Mouse (Mus musculus) limb, embryonic 11.5 days (tissue): Measurements from ENCODE around the gene Tns4. TPM values are rescaled to one million over a fixed set of nuclear protein-coding genes. Genes with fewer than 3 reads are reported as not detected.

Experiments used
- ATAC-seq: fragments of 200-750 bp; cut with Nextera tagmentation; 2 replicates; pipeline ENCODE4 v1.8.0; 2017; ENCODE audit warnings: low read depth; ENCODE audit not compliant: insufficient number of reproducible peaks, low FRiP score, low TSS enrichment
- DNase-seq: peaks from one replicate; pipeline ENCODE4 v3.0.0-alpha.2; 2015; ENCODE audit warnings: low spot score
- H3K27ac ChIP-seq: fragments of 300-500 bp; sonication (generic); replicated peaks from 2 replicates; pipeline ENCODE4 v1.5.1; 2014; ENCODE audit warnings: low read depth, mild to moderate bottlenecking, low read length
- H3K27me3 ChIP-seq: fragments of 300-500 bp; sonication (generic); 2 replicates; pipeline ENCODE4 v1.6.1; 2014; ENCODE audit warnings: mild to moderate bottlenecking, low read length, mixed read lengths; ENCODE audit not compliant: control insufficient read depth, insufficient read depth
- H3K36me3 ChIP-seq: fragments of 300-500 bp; sonication (generic); 2 replicates; pipeline ENCODE4 v1.6.1; 2014; ENCODE audit warnings: mild to moderate bottlenecking, low read length, moderate library complexity, mixed read lengths; ENCODE audit not compliant: control insufficient read depth, insufficient read depth
- H3K4me1 ChIP-seq: fragments of 300-500 bp; sonication (generic); 2 replicates; pipeline ENCODE4 v1.6.1; 2014; ENCODE audit warnings: low read length, mixed read lengths; ENCODE audit not compliant: control insufficient read depth, insufficient read depth
- H3K4me2 ChIP-seq: fragments of 300-500 bp; sonication (generic); 2 replicates; pipeline ENCODE4 v1.6.1; 2014; ENCODE audit warnings: low read depth, mild to moderate bottlenecking, moderate library complexity; ENCODE audit not compliant: severe bottlenecking
- H3K4me3 ChIP-seq: fragments of 300-500 bp; sonication (generic); 2 replicates; pipeline ENCODE4 v1.5.1; 2014; ENCODE audit warnings: low read depth, low read length
- H3K9ac ChIP-seq: fragments of 300-500 bp; sonication (generic); 2 replicates; pipeline ENCODE4 v1.6.1; 2014; ENCODE audit warnings: mild to moderate bottlenecking, low read length
- H3K9me3 ChIP-seq: fragments of 300-500 bp; sonication (generic); 2 replicates; pipeline ENCODE4 v1.6.1; 2016; ENCODE audit warnings: low read length; ENCODE audit not compliant: control insufficient read depth
- WGBS: fragments of 180-500 bp; shearing (Covaris S2); extraction: QIAGEN DNeasy Blood & Tissue Kit; methylation state at CpG from one replicate; pipeline ENCODE4 v1.1.7; 2014; 5-methylcytosine and 5-hydroxymethylcytosine counted together
- polyA plus RNA-seq: library from polyadenylated mRNA; unstranded; fragments of >200 nt; fragmentation: Nextera tagmentation; extraction: Ambion mirVana; gene quantifications from 2 replicates; pipeline ENCODE4 v1.2.1, GENCODE M21; 2014

The Tns4 gene
- polyA plus RNA-seq, 1 experiment from 2014 or later, result 1.6 TPM

DNA sequence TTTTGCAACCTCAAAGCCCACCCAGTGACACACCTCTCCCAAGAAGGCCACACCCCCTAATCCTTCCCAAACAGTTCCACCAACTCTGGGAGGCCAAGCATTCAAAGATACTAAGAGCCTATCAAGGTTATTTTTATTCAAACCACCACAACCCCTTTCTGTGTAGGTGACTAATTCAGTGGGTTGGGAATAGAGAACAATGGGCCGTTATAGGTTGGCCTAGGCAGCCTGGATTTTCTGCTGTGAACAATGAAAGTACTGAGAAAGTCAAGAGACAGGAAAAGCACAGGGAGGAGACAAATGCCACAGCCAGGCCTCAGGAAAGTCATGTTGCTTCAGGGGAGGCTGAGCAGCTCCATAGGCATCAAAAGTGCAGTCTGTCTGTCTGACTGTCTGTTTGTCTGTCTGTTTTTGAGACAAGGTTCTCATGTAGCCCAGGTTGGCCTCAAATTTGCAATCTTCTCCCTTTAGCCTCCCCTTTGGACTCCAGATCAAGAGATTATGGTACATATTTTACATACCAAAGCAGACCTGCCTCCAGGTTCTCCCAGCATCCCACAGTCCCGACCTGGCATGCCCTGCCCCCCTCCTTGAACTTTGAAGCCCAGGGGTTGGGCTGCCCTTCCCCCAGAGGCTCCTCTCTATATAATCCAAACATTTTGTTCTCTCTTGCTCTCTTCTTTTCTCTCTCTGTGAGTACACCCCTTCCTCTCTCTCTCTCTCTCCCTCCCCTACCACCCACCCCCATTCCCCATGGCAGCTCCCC lies 6.0 kb upstream of the Tns4 start:
- peak; percentile 58 for DNase-seq
- H3K9ac ChIP-seq, result no peak overlapping the region
- H3K27ac ChIP-seq, result peak overlapping the region; percentile 97
- no peaks in the 10 kb centered on the region for H3K36me3 ChIP-seq
- ATAC-seq, result peak; percentile 41; the same call in 1 of the 2 replicates
- 46% methylated on average over 2 of the region's 2 CpGs for WGBS
- no peaks in the 10 kb centered on the region for H3K27me3 ChIP-seq
- no peaks in the 10 kb centered on the region for H3K9me3 ChIP-seq
- H3K4me2 ChIP-seq, result no peak overlapping the region
- peaks cover 8% of the 10 kb centered on the region; the same call in 1 of the 2 replicates for H3K4me1 ChIP-seq
- no peak overlapping the region for H3K4me3 ChIP-seq

DNA sequence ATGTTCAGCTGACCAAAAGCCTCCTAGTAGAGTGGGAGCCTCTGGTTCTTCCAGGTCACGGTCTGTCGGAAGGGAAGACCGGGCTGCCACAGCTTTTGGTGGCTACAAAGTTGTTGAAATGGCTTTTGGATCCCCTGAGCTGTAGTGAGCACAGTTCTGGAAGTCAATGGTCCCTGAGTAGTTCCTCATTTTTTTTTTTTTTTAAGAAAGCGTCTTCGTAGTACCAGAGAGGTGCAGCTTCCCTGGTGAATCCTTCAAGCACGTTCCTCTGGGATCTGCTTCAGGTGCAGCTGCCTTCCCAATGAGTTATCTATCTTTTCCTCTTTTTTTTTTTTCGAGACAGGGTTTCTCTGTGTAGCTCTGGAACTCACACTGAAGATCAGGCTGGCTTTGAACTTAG lies 4.6 kb upstream of the Tns4 start:
- Histone ChIP-seq H3K4me3 (no peak overlapping the region), H3K36me3 (no peaks in the 10 kb centered on the region), H3K4me1 (peaks cover 9% of the 10 kb centered on the region), H3K4me2 (no peak overlapping the region), H3K27me3 (no peaks in the 10 kb centered on the region), H3K9ac (no peak overlapping the region), H3K27ac (peak overlapping the region; percentile 1; the same call in 1 of the 2 replicates), H3K9me3 (no peaks in the 10 kb centered on the region)
- WGBS, result 89% methylated on average over 7 of the region's 7 CpGs
- DNase-seq (no peak), ATAC-seq (no peak)

- H3K27me3 ChIP-seq, result no peaks in the 10 kb centered on the region
- H3K9ac ChIP-seq, result no peak overlapping the region
- WGBS, result 60% methylated on average over 2 of the region's 2 CpGs
- DNase-seq, result no peak
- no peaks in the 10 kb centered on the region for H3K36me3 ChIP-seq
- H3K4me1 ChIP-seq, result peaks cover 14% of the 10 kb centered on the region
- no peak overlapping the region for H3K4me3 ChIP-seq
- H3K9me3 ChIP-seq, result no peaks in the 10 kb centered on the region
- H3K4me2 ChIP-seq, result no peak overlapping the region
- no peak for ATAC-seq
- H3K27ac ChIP-seq, result no peak overlapping the region
Observed at GRCm38 (mm10) chr11:99091666-99092065, 2.6 kb upstream of the Tns4 start.

DNA sequence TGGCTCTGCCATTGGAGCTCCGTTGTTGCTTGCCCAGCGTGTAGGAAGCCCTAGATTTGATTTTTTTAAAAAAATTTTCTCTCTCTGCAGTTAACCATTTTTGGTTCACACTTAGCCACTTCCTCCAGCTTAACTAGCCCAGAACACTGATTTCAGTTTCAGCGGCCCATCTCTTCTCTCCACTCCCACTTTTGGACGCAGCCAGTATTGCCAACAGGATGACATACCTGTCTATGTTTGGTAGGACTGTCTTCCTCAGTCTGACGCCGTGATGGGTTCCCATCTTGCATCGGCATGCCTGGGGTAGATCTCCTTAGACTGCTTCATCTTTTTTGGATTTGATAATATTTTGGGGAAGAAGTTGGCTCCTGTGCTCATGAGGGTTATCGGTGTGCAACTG lies 1.3 kb upstream of the Tns4 start:
- Histone ChIP-seq H3K4me2 (no peak overlapping the region), H3K9ac (no peak overlapping the region), H3K4me3 (no peak overlapping the region), H3K9me3 (no peaks in the 10 kb centered on the region), H3K36me3 (no peaks in the 10 kb centered on the region), H3K27ac (no peak overlapping the region), H3K27me3 (no peaks in the 10 kb centered on the region), H3K4me1 (peaks cover 10% of the 10 kb centered on the region)
- 93% methylated on average over 8 of the region's 8 CpGs for WGBS
- no peak for DNase-seq
- no peak for ATAC-seq

- Histone ChIP-seq H3K36me3 (no peaks in the 10 kb centered on the region), H3K4me3 (no peak overlapping the region), H3K9ac (no peak overlapping the region), H3K4me1 (peaks cover 8% of the 10 kb centered on the region), H3K4me2 (no peak overlapping the region), H3K27ac (0 out of 2 replicates have a peak overlapping the region, but pooled peaks have one; percentile 18), H3K27me3 (no peaks in the 10 kb centered on the region), H3K9me3 (no peaks in the 10 kb centered on the region)
- DNase-seq (no peak), ATAC-seq (no peak)
- WGBS, result 46% methylated on average over 2 of the region's 2 CpGs
Observed at GRCm38 (mm10) chr11:99088486-99088885, 620 bp downstream of the Tns4 start.

GRCm38 (mm10) chr11:99084366-99084765 lies 4.7 kb downstream of the Tns4 start:
- 80% methylated on average over 9 of the region's 9 CpGs for WGBS
- ATAC-seq, result no peak
- peaks cover 31% of the 10 kb centered on the region for H3K4me1 ChIP-seq

DNA sequence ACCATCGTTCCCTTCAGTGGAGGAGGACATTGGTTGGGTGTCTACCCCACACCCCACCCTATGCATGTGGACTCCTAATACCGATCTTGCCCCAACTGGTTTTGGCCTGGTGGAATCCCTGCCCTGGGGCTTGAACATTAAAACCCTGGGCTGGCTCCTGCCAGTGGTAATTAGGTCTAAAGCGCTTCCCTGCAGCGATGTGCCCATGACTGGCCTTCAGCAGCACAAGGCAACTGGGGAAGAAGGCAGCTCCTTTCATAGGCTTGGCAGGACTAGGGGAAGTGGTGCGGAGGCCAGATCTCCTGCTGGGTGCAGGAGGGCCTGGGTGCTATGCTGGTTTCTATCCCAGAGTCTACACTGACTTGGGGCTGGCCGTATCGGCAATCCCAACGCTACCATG lies 5.6 kb downstream of the Tns4 start:
- Histone ChIP-seq H3K4me1 (peaks cover 34% of the 10 kb centered on the region), H3K27ac (no peak overlapping the region; the same call in 1 of the 2 replicates), H3K9me3 (no peaks in the 10 kb centered on the region), H3K36me3 (no peaks in the 10 kb centered on the region), H3K27me3 (no peaks in the 10 kb centered on the region), H3K4me3 (no peak overlapping the region), H3K9ac (no peak overlapping the region), H3K4me2 (no peak overlapping the region)
- 85% methylated on average over 8 of the region's 8 CpGs for WGBS
- no peak for DNase-seq
- ATAC-seq, result no peak

More at GRCm38 (mm10) chr11:99084366-99084765, 4.7 kb downstream of the Tns4 start:
- no peaks in the 10 kb centered on the region for H3K9me3 ChIP-seq
- no peak for DNase-seq
- H3K36me3 ChIP-seq, result no peaks in the 10 kb centered on the region
- no peaks in the 10 kb centered on the region for H3K27me3 ChIP-seq
- H3K9ac ChIP-seq, result no peak overlapping the region
- no peak overlapping the region for H3K4me3 ChIP-seq
- no peak overlapping the region for H3K4me2 ChIP-seq
- H3K27ac ChIP-seq, result no peak overlapping the region

DNA sequence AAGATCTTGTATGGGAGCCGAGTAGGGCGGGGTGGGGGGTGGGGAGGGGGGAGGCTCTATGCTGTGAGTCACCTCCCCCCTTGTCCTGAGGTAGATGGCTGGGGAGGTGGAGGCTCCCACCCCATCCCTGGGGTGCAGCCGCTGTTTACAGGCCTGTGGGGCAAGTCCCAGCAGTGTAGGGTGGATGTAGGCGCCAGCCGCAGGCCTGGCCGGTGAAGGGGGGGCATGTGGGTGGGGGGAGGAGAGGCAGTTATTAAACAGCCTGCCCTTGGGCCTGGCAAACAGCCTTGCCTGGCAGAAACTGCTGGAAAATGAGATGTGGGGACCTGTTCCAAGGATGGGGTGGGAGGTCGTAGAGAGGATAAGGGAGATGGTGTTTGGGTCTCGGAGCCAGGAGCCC lies 7.0 kb downstream of the Tns4 start:
- no peak overlapping the region for H3K4me2 ChIP-seq
- peak; percentile 75 for ATAC-seq
- no peak overlapping the region for H3K4me3 ChIP-seq
- H3K27ac ChIP-seq, result peak overlapping the region; percentile 76
- H3K4me1 ChIP-seq, result peaks cover 38% of the 10 kb centered on the region
- no peaks in the 10 kb centered on the region for H3K36me3 ChIP-seq
- H3K9me3 ChIP-seq, result no peaks in the 10 kb centered on the region
- 41% methylated on average over 8 of the region's 8 CpGs for WGBS
- no peaks in the 10 kb centered on the region for H3K27me3 ChIP-seq
- peak overlapping the region; percentile 12; the same call in 1 of the 2 replicates for H3K9ac ChIP-seq
- DNase-seq, result no peak
